Mouse (Mus musculus): ENCODE measurements around the gene Cd69.

GRCm38 (mm10) chr6:129233366-129233954, 41.8 kb downstream of the Cd69 start:
- no peak for TF ChIP-seq EP300 (IDR thresholded peaks at IDR 0.05; ENCODE audit: insufficient read depth, low read depth, low read length)
- no peak for TF ChIP-seq CTCF (IDR thresholded peaks at IDR 0.05; ENCODE audit: low read depth, low read length)
- TF ChIP-seq POLR2A (IDR thresholded peaks at IDR 0.05; ENCODE audit: insufficient read depth, low read length): no peak
